Mouse (Mus musculus) embryo, embryonic 9.5 days (tissue): ENCODE measurements around the gene Arl10.

ENCODE experiments used
- DNase-seq: peaks from one replicate; pipeline ENCODE4 v3.0.0-alpha.2; 2017; ENCODE audit errors: extremely low spot score

The Arl10 gene

GRCm38 (mm10) chr13:54574854-54575481, at the start of gene Arl10:
Gene Arl10 (plus strand): TSS chr13:54575015.
- peak; percentile 88 for DNase-seq

GRCm38 (mm10) chr13:54527140-54527539, 47.7 kb upstream of the Arl10 start:
- DNase-seq: no peak

- no peak for DNase-seq
Measured at GRCm38 (mm10) chr13:54532134-54532533, 42.7 kb upstream of the Arl10 start.

- no peak for DNase-seq
Measured at GRCm38 (mm10) chr13:54548036-54548435, 26.8 kb upstream of the Arl10 start.

- no peak for DNase-seq
Measured at GRCm38 (mm10) chr13:54556176-54556575, 18.6 kb upstream of the Arl10 start.

GRCm38 (mm10) chr13:54556796-54557195, 18.0 kb upstream of the Arl10 start:
- no peak for DNase-seq

GRCm38 (mm10) chr13:54557652-54558051, 17.2 kb upstream of the Arl10 start:
- no peak for DNase-seq

- no peak for DNase-seq
Measured at GRCm38 (mm10) chr13:54559656-54560055, 15.2 kb upstream of the Arl10 start.

- no peak for DNase-seq
Measured at GRCm38 (mm10) chr13:54560608-54561007, 14.2 kb upstream of the Arl10 start.

- no peak for DNase-seq
Measured at GRCm38 (mm10) chr13:54562562-54562961, 12.3 kb upstream of the Arl10 start.

GRCm38 (mm10) chr13:54564232-54565200, 10.3 kb upstream of the Arl10 start:
- DNase-seq: no peak

- DNase-seq: peak; percentile 90
Measured at GRCm38 (mm10) chr13:54565201-54565581, 9.6 kb upstream of the Arl10 start, which contains the start of gene 4833439L19Rik. Gene 4833439L19Rik (minus strand): TSS chr13:54565435.

GRCm38 (mm10) chr13:54565594-54566345, 9.0 kb upstream of the Arl10 start:
- DNase-seq: peak; percentile 63

GRCm38 (mm10) chr13:54568380-54568779, 6.4 kb upstream of the Arl10 start:
- no peak for DNase-seq

GRCm38 (mm10) chr13:54569282-54569681, 5.5 kb upstream of the Arl10 start:
- DNase-seq: no peak

- no peak for DNase-seq
Measured at GRCm38 (mm10) chr13:54570736-54571135, 4.1 kb upstream of the Arl10 start.

- no peak for DNase-seq
Measured at GRCm38 (mm10) chr13:54571637-54572036, 3.2 kb upstream of the Arl10 start.

- DNase-seq: no peak
Measured at GRCm38 (mm10) chr13:54572621-54573020, 2.2 kb upstream of the Arl10 start.

- peak; percentile 47 for DNase-seq
Measured at GRCm38 (mm10) chr13:54575489-54575888, 674 bp downstream of the Arl10 start.

GRCm38 (mm10) chr13:54577652-54578507, 3.1 kb downstream of the Arl10 start:
- DNase-seq: no peak

GRCm38 (mm10) chr13:54581385-54581784, 6.6 kb downstream of the Arl10 start:
- DNase-seq: no peak
